Mouse (Mus musculus) G1E-ER4 (cell line): ENCODE results near the gene Itga11. TPM values are rescaled to one million over a fixed set of nuclear protein-coding genes. Genes with fewer than 3 reads are reported as not detected.

ENCODE experiments used
- GATA1 ChIP-seq: IDR thresholded peaks from one replicate; pipeline ENCODE4 v1.8.0; 2012; ENCODE audit warnings: low read length, inconsistent platforms
- polyA plus RNA-seq: library from polyadenylated mRNA; stranded (reverse); fragments of >175 nt; gene quantifications from 2 replicates; pipeline ENCODE4 v1.2.3, GENCODE M21; 2012

Itga11 gene
- polyA plus RNA-seq, 1 experiment, result not detected

- no peak for TF ChIP-seq GATA1
Measured at GRCm38 (mm10) chr9:62820829-62821228, 143.2 kb downstream of the Itga11 start.

GRCm38 (mm10) chr9:62821811-62822210, 144.2 kb downstream of the Itga11 start:
- no peak for TF ChIP-seq GATA1

GRCm38 (mm10) chr9:62825791-62826393, 148.3 kb downstream of the Itga11 start:
- TF ChIP-seq GATA1, result no peak

- TF ChIP-seq GATA1, result no peak
Measured at GRCm38 (mm10) chr9:62826456-62826855, 148.8 kb downstream of the Itga11 start.

- TF ChIP-seq GATA1, result peak; percentile 14
Measured at GRCm38 (mm10) chr9:62827939-62828652, 150.5 kb downstream of the Itga11 start.

GRCm38 (mm10) chr9:62828662-62829086, 151.0 kb downstream of the Itga11 start:
- no peak for TF ChIP-seq GATA1

- no peak for TF ChIP-seq GATA1
Measured at GRCm38 (mm10) chr9:62829877-62830276, 152.3 kb downstream of the Itga11 start.

Other genes with a start within 250 kb of the Itga11 start
- not detected in 2 replicates for gene Coro2b, start 140.8 kb upstream of the Itga11 start, polyA plus RNA-seq
- 17.4 and 17.7 TPM in 2 replicates for gene Fem1b, start 134.1 kb downstream of the Itga11 start, polyA plus RNA-seq
- 38.3 and 46.5 TPM in 2 replicates for gene Cln6, start 161.0 kb downstream of the Itga11 start, polyA plus RNA-seq
- 0.06 TPM in 1 of 2 replicates, not detected in the other for gene Calml4, start 180.3 kb downstream of the Itga11 start, polyA plus RNA-seq